Mouse (Mus musculus) retina, adult 2 months (tissue): Measurements from ENCODE around the gene Ebf1.
A peak's percentile ranks its signal among the peaks of the same experiment; 100 is the strongest.

Experiments
- DNase-seq: peaks from one replicate; pipeline ENCODE4 v3.0.0-alpha.2; 2012; ENCODE audit warnings: low read depth, low spot score

Gene Ebf1

DNA sequence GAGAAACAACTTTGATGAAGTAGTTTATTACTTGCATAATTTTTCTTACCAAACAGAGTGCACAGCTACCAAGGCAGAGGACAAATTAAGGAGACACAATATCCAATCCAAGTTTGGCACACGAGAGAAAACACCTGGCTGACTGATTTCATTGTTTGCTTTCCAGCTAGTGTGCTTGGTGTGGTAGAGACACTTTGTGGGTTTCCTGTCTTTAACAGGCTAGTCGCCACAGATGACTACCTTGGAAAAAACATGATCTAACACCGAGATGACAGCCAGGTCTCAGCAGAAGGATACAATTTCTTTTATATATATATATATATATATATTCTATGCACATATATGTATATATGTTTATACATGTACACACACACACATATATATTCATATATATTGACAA, 332.0 kb downstream of the Ebf1 start:
- no peak for DNase-seq

DNA sequence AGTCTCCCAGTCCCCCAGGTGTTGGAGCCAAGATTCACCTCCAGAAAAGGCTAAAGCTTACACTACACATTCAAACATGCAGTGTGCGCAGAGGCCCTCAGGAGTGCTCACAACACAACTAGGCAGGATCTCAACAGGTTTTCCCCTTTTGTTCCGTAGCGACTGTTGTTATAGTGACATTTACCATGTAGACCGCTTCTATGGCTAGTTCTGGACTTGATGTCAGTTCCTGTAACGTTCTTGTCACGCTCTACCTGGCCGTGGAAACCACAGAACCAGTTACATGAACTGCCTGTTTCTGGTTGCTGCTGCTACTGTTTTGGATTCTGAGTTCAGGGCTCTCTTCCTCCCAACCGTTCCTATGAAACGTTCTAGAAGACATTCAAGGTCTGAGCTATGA, 333.2 kb downstream of the Ebf1 start:
- DNase-seq = no peak

DNA sequence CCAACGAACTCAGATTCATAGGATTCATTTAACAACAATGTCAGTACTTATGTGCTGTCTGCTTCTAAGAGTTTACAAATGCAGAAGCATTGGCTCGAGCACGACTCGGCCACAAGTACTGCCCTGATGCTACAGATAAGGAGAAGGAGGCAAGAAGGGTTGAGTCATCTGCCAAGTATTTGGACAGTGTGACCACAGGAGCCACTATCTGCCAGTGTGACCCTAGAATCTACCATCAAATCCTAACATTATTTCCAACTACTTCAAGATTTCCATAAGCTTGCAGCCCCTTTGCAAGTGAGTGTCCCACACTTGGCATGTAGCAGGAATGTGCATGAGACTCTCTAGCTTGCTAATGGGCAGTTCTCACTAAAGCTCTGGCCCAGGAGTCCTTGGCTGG, 334.4 kb downstream of the Ebf1 start:
- DNase-seq = no peak

DNA sequence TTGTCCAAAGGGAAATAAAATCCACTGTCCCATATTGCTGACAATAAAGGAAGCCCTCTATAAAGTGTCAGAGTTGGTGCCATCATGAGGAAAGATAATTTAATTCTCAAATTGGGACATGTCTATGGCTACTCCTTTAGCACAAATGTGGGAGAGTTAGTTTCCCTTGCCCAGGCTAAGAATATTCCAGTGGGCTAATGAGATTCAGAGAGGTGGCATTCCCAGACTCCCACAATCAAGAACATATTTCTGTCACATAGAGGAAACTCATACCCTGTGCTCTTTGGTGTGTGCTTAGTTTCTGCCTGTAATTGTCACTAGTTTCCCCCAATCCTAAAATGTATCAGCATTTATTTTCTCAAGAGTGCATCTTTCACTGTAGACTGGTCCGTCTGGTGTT, 336.2 kb downstream of the Ebf1 start:
- DNase-seq = no peak

DNA sequence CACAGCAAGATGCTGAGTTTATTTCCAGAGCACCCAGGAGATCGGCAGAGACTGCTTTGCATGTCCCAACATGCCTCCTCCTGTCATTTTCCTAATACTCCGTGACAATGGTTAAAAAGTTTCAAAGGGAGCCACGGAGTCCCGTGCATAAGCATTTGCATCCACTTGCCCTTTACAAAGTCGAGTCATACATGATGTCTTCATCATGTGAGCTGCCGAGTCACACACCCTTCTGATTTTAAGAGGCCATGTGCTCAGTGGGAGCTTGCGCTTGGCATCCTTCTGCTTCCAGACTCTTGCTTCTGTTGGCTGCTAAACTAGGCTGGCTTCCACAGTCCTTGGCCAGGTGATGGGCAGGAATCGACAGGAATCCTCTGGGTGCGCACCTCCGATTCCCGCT, 336.7 kb downstream of the Ebf1 start:
- no peak for DNase-seq

DNA sequence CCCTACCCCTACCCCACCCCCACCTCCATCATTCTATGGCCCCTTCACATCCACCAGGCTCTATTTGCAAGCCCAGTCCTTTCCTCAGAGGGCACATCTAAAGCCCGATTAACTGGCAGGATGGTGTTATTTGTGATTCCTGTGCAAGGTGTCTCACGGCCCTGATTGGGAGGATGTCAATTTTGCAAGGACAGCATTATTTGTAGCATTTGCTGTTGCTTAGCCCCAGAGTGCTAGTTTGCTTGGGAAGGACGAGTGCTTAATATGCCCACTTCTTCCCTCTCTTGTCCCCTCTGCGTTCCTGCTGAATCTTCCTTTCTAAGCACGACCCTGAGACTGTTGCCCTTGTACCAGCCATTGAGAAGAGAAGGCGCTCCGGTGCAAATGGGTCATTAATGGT, 337.2 kb downstream of the Ebf1 start:
- no peak for DNase-seq

DNA sequence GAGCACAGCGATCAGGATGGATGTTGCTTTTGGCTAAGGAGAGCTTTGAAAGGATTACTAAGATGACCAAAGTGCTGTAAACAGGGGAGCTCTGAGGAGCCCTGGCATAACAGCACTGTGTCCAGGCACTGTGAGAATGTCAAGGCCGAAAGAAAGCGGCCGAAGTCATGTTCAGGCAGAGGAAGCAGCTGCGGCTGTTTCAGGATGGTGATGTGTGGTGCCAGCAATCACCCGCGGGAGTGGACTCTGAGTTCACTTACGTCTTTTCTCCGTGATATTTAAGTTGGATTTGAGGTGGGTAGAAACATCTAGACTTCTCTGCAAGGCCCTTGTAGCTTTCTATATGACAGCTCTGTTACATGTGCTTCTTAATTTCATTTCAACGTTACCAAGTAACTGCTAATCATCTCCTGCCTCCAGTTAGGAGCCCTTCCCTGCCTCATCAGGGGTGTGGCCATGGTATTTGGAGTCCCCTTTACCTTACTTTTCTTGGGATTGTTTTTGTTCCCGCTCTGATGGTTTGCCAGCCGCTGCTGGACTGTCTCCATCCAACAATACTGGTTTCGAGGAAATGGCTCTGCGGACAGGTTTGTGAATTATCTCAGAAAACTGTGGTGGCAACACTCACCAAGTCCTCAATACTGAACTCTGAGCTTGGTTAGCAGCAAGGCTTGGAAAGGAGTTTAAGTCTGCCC, 345.8 kb downstream of the Ebf1 start:
- DNase-seq = no peak

DNA sequence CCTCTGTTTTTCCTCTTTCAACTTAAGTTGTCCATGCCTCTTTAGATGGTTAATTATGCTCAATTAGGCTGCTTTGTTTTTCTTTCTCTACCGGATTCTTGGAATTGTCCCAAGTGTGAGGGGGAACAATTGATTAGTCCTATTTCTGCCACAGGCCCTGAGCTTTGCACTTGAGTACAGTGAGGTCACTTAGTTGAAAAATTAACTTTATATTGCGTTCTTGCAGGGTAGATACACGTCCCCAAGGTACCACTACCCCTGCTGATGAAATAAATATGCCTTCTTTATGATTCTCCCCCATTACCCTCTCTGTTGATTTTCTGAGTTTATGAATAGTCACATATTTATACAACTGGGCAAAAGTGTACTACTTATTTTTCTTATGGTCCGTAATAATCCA, 351.9 kb downstream of the Ebf1 start:
- no peak for DNase-seq

DNA sequence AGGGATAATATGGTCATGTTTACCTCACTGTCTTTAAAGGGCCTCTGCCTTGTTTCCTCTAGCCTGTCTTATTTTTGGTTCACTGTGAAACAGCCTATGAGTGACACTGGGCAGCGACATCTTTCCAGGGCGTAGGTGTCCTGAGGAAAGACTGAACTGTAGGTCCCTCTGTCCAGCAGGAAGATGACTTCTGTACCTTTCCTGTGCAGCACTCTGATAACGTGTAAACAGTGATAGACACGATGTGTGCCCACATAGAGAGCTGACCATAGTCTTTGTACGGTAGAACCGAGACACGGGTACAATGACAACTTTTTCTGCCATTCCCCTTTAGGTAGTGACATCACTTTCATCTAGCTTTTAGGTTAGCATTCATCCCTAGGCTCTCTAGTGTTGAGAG, 357.2 kb downstream of the Ebf1 start:
- DNase-seq = no peak

DNA sequence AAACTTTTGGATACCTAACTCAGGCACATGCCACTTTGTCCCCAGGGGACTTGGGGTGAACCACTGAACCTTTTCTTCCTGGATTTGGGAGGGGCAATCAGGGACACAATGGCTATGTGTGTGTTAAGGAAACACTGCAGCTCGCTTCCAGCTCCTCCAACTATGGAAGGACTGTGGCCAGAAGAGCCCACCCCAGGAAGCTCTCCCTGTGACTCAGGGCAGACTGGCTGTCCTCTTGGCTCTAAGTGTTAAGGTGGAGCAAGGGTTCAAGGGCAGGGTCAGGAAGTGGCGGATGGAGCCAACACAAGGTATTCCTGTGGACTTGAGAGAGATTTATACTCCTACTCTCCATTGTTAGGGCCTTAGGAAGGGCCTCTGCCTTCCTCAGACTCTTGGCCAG, 358.0 kb downstream of the Ebf1 start:
- DNase-seq = no peak

DNA sequence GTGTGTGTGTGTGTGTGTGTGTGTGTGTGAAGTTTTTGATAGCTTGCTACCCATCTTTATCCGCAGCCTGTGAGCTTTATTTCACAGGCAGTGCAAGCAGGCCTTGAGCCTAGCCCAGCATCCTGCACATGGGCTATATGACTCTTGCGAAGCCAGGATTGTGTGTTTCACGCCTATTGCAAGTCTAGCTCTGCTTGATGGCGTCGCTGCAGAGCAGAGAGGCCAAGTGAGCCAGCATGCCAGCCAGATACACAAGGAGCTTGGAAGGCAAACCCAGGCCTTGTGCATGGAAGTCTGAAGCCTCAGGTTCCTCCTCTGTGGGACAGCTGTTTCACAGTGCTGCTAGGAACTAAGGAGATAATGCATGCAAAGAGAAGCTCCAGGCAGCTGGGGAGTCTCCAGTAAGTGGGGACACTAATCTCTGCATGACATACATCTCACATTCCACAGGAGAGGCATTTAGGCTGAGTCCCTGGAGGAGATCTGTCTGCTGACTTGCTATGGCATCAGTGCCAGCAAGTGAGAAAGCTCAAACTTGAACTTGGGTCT, 359.2 kb downstream of the Ebf1 start:
- no peak for DNase-seq

DNA sequence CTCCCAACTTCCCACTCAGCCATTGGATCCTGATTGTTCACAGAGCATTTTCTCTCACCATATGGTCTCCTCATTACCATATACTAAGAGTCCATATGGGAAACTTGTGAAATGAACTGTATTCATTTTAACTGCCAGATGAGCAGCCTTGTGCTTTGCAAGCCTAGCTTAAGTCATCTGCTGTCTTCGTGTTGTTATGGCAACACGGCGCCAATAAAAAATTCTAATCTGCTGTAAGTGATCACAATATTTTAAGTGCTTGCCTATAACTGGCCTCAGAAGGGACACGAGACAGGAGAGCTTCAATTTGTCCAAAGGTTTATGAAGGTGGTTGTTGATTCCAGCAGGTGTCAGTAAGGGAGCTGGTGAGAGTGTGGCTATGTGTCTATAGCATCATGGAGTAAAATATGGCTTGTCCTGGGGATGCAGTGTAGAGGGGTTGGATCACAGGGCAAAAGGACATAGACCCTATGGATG, 360.8 kb downstream of the Ebf1 start:
- DNase-seq = no peak

DNA sequence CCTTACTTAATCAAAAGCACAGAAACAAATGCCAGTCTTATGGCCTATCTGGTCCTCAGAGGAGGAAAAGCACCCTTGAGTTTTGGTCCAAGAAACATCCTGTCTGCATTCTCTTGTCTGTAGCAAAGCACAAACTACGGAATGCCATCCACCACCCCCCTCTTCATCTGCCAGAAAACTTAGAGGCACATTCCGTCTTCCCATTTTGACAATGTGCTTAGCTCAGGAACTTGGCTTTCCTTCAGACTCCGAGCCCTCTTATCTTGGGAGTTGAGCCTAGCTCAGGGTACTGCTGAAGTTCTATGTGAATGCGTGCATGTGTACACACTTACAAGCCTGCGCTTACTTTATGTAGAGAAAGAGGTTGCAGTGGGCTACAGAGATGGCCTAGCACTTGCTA, 362.3 kb downstream of the Ebf1 start:
- DNase-seq = no peak

DNA sequence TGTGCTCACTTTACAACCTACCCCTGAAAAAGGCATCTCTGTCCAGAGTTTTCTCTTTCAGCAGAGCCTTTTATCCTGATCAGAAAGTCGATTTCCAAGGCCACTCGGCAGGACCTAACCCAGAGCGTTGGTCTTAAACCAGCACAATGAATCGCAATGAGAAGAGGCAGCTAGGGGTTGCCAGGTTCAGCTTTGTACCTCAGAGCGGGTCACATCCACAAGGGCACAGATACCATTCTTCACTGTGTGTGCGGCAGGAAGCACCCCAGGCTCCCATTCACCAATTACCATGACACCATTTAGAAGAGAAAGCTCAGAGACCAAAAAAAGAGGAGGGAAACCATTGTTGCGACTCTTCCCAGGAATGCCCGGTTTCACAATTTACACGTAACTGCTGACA, 365.1 kb downstream of the Ebf1 start:
- no peak for DNase-seq

DNA sequence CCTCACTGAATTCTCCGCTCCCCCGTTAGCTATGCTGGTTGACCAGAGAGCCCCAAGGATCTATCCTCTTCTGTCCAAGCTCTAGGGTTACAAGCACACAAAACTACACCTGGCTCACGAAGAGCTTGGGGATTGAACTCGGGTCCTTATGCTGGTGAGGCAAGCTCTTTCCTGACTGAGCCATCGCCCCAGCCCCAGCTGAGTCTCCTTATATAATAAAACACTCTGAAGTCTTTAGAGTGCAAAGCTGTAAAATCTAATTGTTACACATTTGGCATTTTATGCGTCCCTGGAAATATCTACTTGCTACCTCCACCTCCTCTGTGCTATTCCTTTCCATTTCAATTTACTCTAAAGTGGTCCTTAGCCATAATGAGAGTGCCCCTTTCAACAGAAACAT, 366.8 kb downstream of the Ebf1 start:
- DNase-seq = no peak

DNA sequence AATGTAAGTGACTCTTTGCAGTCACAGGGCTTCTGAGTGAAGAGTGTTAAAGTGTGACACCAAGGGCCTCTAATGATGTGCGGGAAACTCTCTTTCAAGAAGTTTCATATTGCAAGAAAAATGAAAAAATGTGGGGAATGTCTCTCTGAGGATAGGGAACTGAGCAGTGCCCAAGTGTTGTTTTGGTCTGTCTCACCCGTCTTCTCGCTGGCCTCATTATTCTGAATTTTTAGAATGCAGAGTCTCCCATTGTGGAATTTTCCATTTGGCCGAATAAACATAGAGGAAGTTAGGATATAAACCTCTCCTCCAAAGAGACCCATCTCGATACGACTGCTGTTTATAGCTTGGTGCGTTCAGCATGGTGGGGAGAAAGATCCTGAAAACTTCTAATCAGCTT, 367.3 kb downstream of the Ebf1 start:
- no peak for DNase-seq

DNA sequence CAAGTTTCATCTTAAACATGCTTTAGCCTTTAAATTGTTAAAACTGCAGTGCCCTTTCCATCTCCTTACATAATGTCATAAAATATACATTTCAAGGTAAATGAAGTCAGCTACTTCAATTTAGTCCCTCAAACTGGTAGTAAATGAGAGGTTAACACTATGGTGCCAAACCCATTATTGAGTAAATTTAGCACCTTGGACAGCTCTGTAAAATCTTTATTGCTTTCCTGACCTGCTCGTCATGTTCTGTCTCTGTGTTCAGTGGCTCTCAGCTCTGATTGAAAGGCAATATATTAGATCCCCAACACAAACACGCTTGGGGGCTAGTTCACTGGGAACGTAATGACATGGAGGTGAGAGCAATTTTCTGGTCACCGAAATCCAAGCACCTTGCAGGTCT, 370.7 kb downstream of the Ebf1 start:
- no peak for DNase-seq

DNA sequence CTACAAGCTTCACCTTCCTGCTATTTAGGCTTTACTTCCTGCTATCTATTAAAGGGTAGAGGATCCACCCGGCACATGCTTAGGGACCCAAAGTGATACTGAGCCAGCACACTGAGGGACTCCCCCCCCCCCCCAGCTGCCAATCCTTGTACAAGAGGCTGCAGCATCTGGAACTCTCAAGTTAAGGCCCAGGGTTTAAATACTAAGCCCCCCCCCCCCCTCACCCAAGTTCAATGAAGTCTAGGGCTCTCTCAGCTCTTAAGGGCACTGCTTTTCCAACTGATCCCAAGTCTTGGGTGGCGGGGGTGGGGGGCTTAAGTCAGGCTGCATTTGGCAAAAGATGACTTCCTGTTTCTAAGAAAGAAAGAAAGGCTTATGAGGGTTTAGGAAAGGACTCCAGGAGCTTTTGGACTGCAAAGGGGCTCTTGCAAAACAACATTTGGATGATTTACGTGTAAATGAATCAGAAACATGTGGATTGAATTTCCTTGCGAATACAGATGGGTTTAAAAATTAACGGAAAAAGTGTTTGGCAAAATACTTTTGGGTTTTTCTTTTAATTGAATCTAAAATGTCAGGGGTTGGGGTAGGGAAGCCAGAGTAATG, 385.7 kb downstream of the Ebf1 start:
- no peak for DNase-seq

DNA sequence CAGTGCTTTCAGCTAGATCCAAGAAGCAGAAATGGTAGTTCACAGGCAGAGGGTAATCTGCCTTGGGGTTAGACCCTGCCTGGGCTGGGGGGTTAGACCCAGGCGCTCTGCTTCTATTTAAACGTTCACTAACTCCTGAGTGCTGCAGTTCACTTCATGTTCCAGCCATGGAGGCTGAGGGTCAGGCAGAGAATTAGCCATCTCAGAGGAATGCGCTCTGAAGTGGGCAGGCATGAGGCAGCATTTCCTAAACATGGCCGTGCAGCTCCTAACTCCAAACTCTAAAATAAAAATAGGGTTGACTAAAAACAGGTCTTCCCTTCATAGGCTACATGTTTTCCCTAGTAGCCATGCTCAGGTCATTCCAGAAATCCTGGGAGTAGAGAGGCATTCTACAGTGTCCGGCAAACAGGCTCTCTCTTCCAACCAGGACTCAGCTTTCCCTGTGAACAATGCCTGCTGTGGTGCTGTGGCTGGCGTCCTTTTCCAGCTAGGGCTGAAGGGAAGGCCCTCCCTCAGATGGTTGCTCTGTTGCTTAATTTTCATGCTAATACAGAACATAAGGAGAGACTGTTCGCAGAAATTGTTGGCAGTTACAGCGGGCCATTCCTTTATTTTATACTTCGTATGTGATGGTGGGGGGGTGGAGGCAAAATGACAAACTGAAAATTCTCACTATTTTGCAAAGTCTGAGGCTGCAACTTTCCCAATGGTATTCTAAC, 386.8 kb downstream of the Ebf1 start:
- DNase-seq = no peak

DNA sequence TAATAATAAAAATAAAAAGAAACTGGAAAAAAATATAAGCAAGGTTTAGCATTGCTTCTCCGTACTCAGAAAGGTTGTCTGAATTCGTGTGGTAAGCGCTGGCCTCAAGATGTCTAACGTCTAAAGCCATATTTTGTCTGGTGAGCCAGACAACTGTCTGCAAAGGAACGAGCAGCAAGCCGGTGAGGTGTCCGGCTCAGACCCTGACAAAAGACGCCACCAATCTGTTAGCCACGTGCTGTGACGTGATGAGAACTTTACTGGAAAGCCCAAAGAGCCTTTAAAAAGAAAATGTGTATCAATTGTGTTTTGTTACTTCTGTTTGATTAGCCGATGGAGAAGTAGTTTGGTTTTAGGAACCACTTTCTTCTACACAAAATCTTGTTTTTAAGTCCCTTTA, 390.2 kb downstream of the Ebf1 start:
- no peak for DNase-seq

DNA sequence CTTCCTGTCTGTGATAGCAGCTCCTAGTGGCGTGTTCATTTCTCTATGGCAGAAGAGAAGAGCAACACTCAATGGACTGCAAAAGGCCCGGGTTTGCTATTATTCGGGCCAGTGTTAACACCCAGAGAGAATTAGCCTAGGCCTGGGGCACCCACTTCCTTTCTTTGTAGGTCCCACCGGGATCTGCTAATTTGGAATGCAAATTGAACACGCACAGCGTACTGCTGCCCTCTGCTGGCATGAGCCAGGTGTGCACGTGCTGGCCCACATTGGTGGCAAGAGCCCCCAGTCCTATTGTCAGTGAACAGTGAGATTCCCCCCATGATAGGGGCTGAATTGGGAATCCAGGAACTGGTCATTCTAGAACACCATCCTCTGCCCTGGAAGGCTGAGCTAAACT, 391.0 kb downstream of the Ebf1 start:
- peak; percentile 28 for DNase-seq

DNA sequence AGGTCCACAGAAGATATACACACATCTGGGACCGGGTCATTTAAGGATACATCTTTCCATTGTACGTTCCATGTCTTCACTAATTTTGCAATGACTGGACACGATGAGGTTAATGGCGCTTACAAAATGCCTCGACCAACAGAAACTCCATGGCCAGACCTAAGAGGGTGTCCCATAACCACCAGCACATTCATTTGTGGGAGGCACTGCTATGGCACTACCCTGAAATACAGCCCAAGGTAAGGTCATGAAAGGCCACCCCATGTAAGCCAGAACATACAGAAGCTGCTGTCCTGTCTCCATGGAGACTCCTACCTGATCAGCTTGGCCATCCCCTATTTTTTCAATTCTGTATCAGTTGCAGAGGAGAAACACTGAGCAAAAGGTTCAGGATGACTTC, 391.6 kb downstream of the Ebf1 start:
- no peak for DNase-seq

DNA sequence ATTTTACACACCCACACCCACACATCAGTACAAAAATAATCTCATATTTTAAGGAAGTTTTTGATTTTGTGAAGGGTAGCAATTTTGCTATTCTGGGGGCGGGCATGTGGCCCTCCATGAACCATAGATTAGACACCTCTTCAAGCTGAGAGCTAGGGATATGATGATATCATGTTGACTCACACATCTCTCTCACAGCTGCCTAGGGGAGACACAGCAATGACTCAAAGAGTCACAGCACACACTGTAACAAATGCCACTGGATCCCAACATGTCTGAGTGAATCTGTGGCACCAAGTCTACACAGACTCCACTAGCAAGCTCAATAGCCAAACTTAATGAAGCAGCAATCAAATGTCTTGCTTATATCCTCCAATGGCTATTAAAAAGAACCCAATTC, 395.0 kb downstream of the Ebf1 start:
- no peak for DNase-seq
